8 mouse cellular contexts compared by ENCODE assay signal in genomic region chr6:65569741-65570140, GRCm38 (mm10). TPM values are rescaled to one million over a fixed set of nuclear protein-coding genes. Genes with fewer than 3 reads are reported as not detected.
A peak's percentile ranks its signal among the peaks of the same experiment; 100 is the strongest.
DNase-seq lines count a peak whose midpoint lies in the region; ATAC-seq lines count a peak whose summit lies in the region.

No protein-coding gene starts in this region.

- H3K36me3 ChIP-seq in midbrain, embryonic 11.5 days (ENCODE audit: control insufficient read depth, insufficient read depth, low read length): no peaks in the 10 kb centered on the region
- no peaks in the 10 kb centered on the region for H3K36me3 ChIP-seq in midbrain, embryonic 16.5 days (ENCODE audit: control insufficient read depth, insufficient read depth, low read length)
- no peaks in the 10 kb centered on the region for H3K36me3 ChIP-seq in lung, embryonic 16.5 days (ENCODE audit: control insufficient read depth, insufficient read depth, low read length)

- no peak overlapping the region for H3K27ac ChIP-seq in midbrain, embryonic 11.5 days (ENCODE audit: low read depth, low read length)
- no peak overlapping the region for H3K27ac ChIP-seq in midbrain, embryonic 16.5 days (ENCODE audit: low read length)
- no peak overlapping the region for H3K27ac ChIP-seq in lung, embryonic 16.5 days (ENCODE audit: low read length)

- H3K4me1 ChIP-seq in midbrain, embryonic 11.5 days (ENCODE audit: control insufficient read depth, insufficient read depth, low read length): no peaks in the 10 kb centered on the region
- H3K4me1 ChIP-seq in midbrain, embryonic 16.5 days (ENCODE audit: control insufficient read depth, insufficient read depth, low read length): no peaks in the 10 kb centered on the region
- H3K4me1 ChIP-seq in lung, embryonic 16.5 days (replicated peaks; ENCODE audit: control insufficient read depth, insufficient read depth, low read length): peaks cover 7% of the 10 kb centered on the region; the same call in 1 of the 2 replicates

- H3K27me3 ChIP-seq in midbrain, embryonic 11.5 days (ENCODE audit: control insufficient read depth, insufficient read depth, low read length): no peaks in the 10 kb centered on the region
- H3K27me3 ChIP-seq in midbrain, embryonic 16.5 days (ENCODE audit: control insufficient read depth, insufficient read depth, low read depth, low read length): no peaks in the 10 kb centered on the region
- H3K27me3 ChIP-seq in lung, embryonic 16.5 days (ENCODE audit: control insufficient read depth, insufficient read depth, low read depth, low read length): no peaks in the 10 kb centered on the region

- no peak overlapping the region for H3K4me3 ChIP-seq in midbrain, embryonic 11.5 days (ENCODE audit: low read depth, low read length)
- no peak overlapping the region for H3K4me3 ChIP-seq in midbrain, embryonic 16.5 days (ENCODE audit: low read depth, low read length)
- no peak overlapping the region for H3K4me3 ChIP-seq in lung, embryonic 16.5 days (ENCODE audit: low read length)

- DNase-seq in adrenal gland, adult (ENCODE audit: inconsistent age in 2 of 2, low spot score in 1 of 2): peak; percentile 13 to 74
- DNase-seq in adrenal gland, adult 8-10 months: no peak
- peak; percentile 93 for DNase-seq in midbrain, embryonic 11.5 days (ENCODE audit: low spot score, missing footprints)
- peak; percentile 5 to 43 for DNase-seq in cerebellum, postnatal 25 days
- peak; percentile 22 for DNase-seq in hindlimb bud, embryonic 11.5 days (ENCODE audit: extremely low spot score, low read depth, low spot score)
- DNase-seq in right cerebral cortex, postnatal 4 days: peak; percentile 40

- no peaks in the 10 kb centered on the region for H3K9me3 ChIP-seq in midbrain, embryonic 11.5 days (ENCODE audit: control insufficient read depth, low read length)
- no peaks in the 10 kb centered on the region for H3K9me3 ChIP-seq in midbrain, embryonic 16.5 days (replicated peaks; ENCODE audit: control insufficient read depth, low read length, poor library complexity, severe bottlenecking)
- H3K9me3 ChIP-seq in lung, embryonic 16.5 days (ENCODE audit: control insufficient read depth, low read length): no peaks in the 10 kb centered on the region

- ATAC-seq in midbrain, embryonic 11.5 days (ENCODE audit: low FRiP score): peak; percentile 58; the same call in 1 of the 2 replicates
- ATAC-seq in midbrain, embryonic 16.5 days: no peak
- peak; percentile 61; the same call in 1 of the 2 replicates for ATAC-seq in lung, embryonic 16.5 days (ENCODE audit: low read depth)

- no peak overlapping the region for H3K4me2 ChIP-seq in midbrain, embryonic 11.5 days
- no peak overlapping the region for H3K4me2 ChIP-seq in midbrain, embryonic 16.5 days (ENCODE audit: low read length)
- H3K4me2 ChIP-seq in lung, embryonic 16.5 days (ENCODE audit: low read depth, low read length): no peak overlapping the region

- 35% methylated on average over 8 of the region's 8 CpGs for WGBS in midbrain, embryonic 11.5 days
- WGBS in midbrain, embryonic 16.5 days: 42% methylated on average over 8 of the region's 8 CpGs
- 23% methylated on average over 8 of the region's 8 CpGs for WGBS in lung, embryonic 16.5 days

- no peak overlapping the region for H3K9ac ChIP-seq in midbrain, embryonic 11.5 days (ENCODE audit: low read length)
- no peak overlapping the region for H3K9ac ChIP-seq in midbrain, embryonic 16.5 days (ENCODE audit: low read depth, low read length)
- H3K9ac ChIP-seq in lung, embryonic 16.5 days (ENCODE audit: low read length): no peak overlapping the region

RNA-seq across cellular contexts. Expression of gene Tnip3, which starts 44.6 kb away (rescaled TPM):
- total RNA-seq in adrenal gland, adult 8-10 months (2022): 1 to 10 TPM in 1 of 4 experiments, under 1 TPM in 3; 0.14 to 1.4 (median 0.56) TPM
- polyA plus RNA-seq in midbrain, embryonic 11.5 days (2014; fragmentation: Nextera tagmentation; extraction: Ambion mirVana): 0.08 TPM in 1 of 2 replicates, not detected in the other
- polyA plus RNA-seq in midbrain, embryonic 16.5 days (2015; fragmentation: Nextera tagmentation; extraction: Ambion mirVana): not detected in 2 replicates
- polyA plus RNA-seq in lung, embryonic 16.5 days (2015; fragmentation: Nextera tagmentation; extraction: Ambion mirVana): 3.2 and 3.6 TPM in 2 replicates
